Mouse (Mus musculus) C2C12 (cell line): ENCODE data around the gene Crls1.

ENCODE experiments used
- CEBPB ChIP-seq: IDR thresholded peaks from one replicate; pipeline ENCODE4 v1.6.1; 2011; ENCODE audit warnings: low read depth, mild to moderate bottlenecking, control low read depth, moderate library complexity
- CTCF ChIP-seq: IDR thresholded peaks from one replicate; pipeline ENCODE4 v1.5.1; 2011; ENCODE audit not compliant: control insufficient read depth, insufficient read depth, insufficient read length
- MAX ChIP-seq: IDR thresholded peaks from one replicate; pipeline ENCODE4 v1.6.1; 2011; ENCODE audit warnings: mild to moderate bottlenecking, control low read depth
- MYOD1 ChIP-seq: IDR thresholded peaks from one replicate; pipeline ENCODE4 v1.6.1; 2011; ENCODE audit warnings: low read depth; ENCODE audit not compliant: control insufficient read depth, insufficient read length
- MYOG ChIP-seq: IDR thresholded peaks from one replicate; pipeline ENCODE4 v1.6.1; 2011; ENCODE audit not compliant: control insufficient read depth, insufficient read length; ENCODE audit errors: extremely low read depth
- USF1 ChIP-seq: IDR thresholded peaks from one replicate; pipeline ENCODE4 v1.6.1; 2011; ENCODE audit warnings: low read depth, mild to moderate bottlenecking, control low read depth, moderate library complexity

DNA sequence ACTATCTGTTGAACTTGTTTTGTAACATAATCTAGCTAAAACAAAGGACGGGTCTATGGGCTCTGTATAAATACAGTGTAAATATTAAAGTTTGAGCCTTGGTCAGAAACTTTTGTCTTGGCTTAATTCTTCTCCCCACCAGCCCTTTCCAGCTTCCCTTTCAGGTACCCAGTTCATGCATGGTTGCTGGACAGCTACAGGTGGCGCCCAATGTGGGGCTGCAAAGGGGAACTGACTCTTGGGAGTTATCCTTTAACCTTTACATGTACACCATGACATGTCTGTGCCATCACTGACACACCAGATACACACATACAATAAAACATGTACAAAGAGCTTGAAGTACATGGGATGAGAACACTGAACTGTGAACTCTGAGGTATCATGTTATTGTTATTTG is 43.5 kb upstream of the Crls1 start:
- TF ChIP-seq CTCF (no peak), USF1 (no peak), CEBPB (no peak), MYOD1 (no peak), MYOG (no peak), MAX (no peak)
